Mouse (Mus musculus) lung, embryonic 16.5 days (tissue): ENCODE measurements around the gene Surf6. TPM values are rescaled to one million over a fixed set of nuclear protein-coding genes. Genes with fewer than 3 reads are reported as not detected.
"Not testable (repeated sequence)": the region's sequence is repeated elsewhere in the genome, so short reads cannot be mapped to it uniquely, and the experiment has no call there.

Experiments
- ATAC-seq: fragments of 200-750 bp; cut with Nextera tagmentation; 2 replicates; pipeline ENCODE4 v1.8.0; 2017; ENCODE audit warnings: low read depth, mild to moderate bottlenecking, moderate library complexity
- H3K27ac ChIP-seq: fragments of 300-500 bp; sonication (generic); 2 replicates; pipeline ENCODE4 v1.5.1; 2014; ENCODE audit warnings: mild to moderate bottlenecking, control low read depth, low read length
- H3K27me3 ChIP-seq: fragments of 300-500 bp; sonication (generic); 2 replicates; pipeline ENCODE4 v1.6.1; 2014; ENCODE audit warnings: low read depth, low read length, mixed read lengths; ENCODE audit not compliant: control insufficient read depth, insufficient read depth
- H3K36me3 ChIP-seq: fragments of 300-500 bp; sonication (generic); 2 replicates; pipeline ENCODE4 v1.6.1; 2014; ENCODE audit warnings: low read length; ENCODE audit not compliant: control insufficient read depth, insufficient read depth
- H3K4me1 ChIP-seq: fragments of 300-500 bp; sonication (generic); replicated peaks from 2 replicates; pipeline ENCODE4 v1.6.1; 2014; ENCODE audit warnings: low read length, mixed read lengths; ENCODE audit not compliant: control insufficient read depth, insufficient read depth
- H3K4me2 ChIP-seq: fragments of 300-500 bp; sonication (generic); 2 replicates; pipeline ENCODE4 v1.6.1; 2014; ENCODE audit warnings: low read depth, low read length, control low read depth
- H3K4me3 ChIP-seq: fragments of 300-500 bp; sonication (generic); 2 replicates; pipeline ENCODE4 v1.5.1; 2014; ENCODE audit warnings: mild to moderate bottlenecking, low read length, control low read depth
- H3K9ac ChIP-seq: fragments of 300-500 bp; sonication (generic); 2 replicates; pipeline ENCODE4 v1.6.1; 2014; ENCODE audit warnings: low read length, control low read depth
- H3K9me3 ChIP-seq: fragments of 300-500 bp; sonication (generic); 2 replicates; pipeline ENCODE4 v1.6.1; 2016; ENCODE audit warnings: low read length; ENCODE audit not compliant: control insufficient read depth
- WGBS: fragments of 180-500 bp; shearing (Covaris S2); extraction: QIAGEN DNeasy Blood & Tissue Kit; methylation state at CpG from one replicate; pipeline ENCODE4 v1.1.7; 2014; 5-methylcytosine and 5-hydroxymethylcytosine counted together
- polyA plus RNA-seq: library from polyadenylated mRNA; unstranded; fragments of >200 nt; fragmentation: Nextera tagmentation; extraction: Ambion mirVana; gene quantifications from 2 replicates; pipeline ENCODE4 v1.2.1, GENCODE M21; 2015

The Surf6 gene
- polyA plus RNA-seq, 1 experiment from 2014 or later = 25.3 TPM

DNA sequence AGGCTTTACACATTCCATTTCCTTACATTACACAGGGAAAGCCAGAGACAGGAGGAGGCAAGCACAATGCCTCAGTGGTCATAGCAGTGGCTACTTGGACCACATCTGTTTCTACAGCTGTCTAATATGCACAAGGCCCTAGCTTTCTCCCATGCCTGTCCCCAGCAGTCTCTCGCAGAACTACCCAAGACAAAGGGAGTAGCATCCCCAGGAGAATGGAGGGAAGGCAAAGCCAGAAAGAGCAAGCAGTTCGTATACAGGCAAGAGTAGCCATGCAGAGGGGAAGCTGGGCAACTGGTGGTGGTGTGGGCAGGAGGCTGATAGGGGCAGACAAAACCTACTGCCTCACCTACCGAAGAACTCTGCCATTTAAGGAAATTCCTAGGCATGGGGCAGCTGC, 3.8 kb upstream of the Surf6 start:
- ATAC-seq = no peak
- no peak overlapping the region for H3K4me2 ChIP-seq
- no peak overlapping the region for H3K9ac ChIP-seq
- H3K27ac ChIP-seq = no peak overlapping the region
- peaks cover 23% of the 10 kb centered on the region for H3K4me1 ChIP-seq
- H3K9me3 ChIP-seq = no peaks in the 10 kb centered on the region
- no peaks in the 10 kb centered on the region for H3K27me3 ChIP-seq
- H3K4me3 ChIP-seq = no peak overlapping the region
- H3K36me3 ChIP-seq = peaks cover 22% of the 10 kb centered on the region
- WGBS = 90% methylated on average over 3 of the region's 3 CpGs

GRCm38 (mm10) chr2:26905936-26906335, 3.3 kb upstream of the Surf6 start:
- WGBS = 92% methylated on average over 2 of the region's 2 CpGs
- H3K9me3 ChIP-seq = no peaks in the 10 kb centered on the region
- no peak overlapping the region for H3K4me2 ChIP-seq
- no peak overlapping the region for H3K4me3 ChIP-seq
- peaks cover 26% of the 10 kb centered on the region for H3K4me1 ChIP-seq
- no peak overlapping the region for H3K27ac ChIP-seq
- no peak overlapping the region for H3K9ac ChIP-seq
- H3K27me3 ChIP-seq = no peaks in the 10 kb centered on the region
- ATAC-seq = no peak
- H3K36me3 ChIP-seq = peaks cover 22% of the 10 kb centered on the region

DNA sequence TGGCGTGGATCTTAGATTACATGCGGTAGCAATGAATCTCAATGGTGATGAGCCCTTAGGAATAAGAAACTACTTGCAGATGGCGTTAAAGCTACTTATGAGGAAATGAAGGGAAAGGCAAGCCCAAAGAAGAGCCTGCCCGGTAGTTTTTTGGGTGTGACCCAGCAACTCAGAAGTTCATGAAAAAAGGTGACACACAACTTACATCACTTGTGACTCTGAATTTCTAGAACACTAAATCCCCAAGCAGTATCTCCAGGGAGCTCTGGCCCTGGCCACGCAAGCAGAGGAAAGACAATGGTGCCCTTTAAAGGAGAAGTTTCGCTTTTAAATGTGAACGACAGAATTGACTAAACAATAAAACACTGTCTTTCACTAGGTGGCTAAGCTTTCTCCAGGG, 632 bp upstream of the Surf6 start:
- H3K4me3 ChIP-seq = peak overlapping the region; percentile 68
- H3K9ac ChIP-seq = peak overlapping the region; percentile 80
- peaks cover 34% of the 10 kb centered on the region for H3K36me3 ChIP-seq
- H3K27ac ChIP-seq = peak overlapping the region; percentile 80
- no peaks in the 10 kb centered on the region for H3K27me3 ChIP-seq
- 10% methylated on average over 7 of the region's 7 CpGs for WGBS
- H3K9me3 ChIP-seq = no peaks in the 10 kb centered on the region
- ATAC-seq = no peak
- peaks cover 18% of the 10 kb centered on the region for H3K4me1 ChIP-seq
- H3K4me2 ChIP-seq = peak overlapping the region; percentile 88

DNA sequence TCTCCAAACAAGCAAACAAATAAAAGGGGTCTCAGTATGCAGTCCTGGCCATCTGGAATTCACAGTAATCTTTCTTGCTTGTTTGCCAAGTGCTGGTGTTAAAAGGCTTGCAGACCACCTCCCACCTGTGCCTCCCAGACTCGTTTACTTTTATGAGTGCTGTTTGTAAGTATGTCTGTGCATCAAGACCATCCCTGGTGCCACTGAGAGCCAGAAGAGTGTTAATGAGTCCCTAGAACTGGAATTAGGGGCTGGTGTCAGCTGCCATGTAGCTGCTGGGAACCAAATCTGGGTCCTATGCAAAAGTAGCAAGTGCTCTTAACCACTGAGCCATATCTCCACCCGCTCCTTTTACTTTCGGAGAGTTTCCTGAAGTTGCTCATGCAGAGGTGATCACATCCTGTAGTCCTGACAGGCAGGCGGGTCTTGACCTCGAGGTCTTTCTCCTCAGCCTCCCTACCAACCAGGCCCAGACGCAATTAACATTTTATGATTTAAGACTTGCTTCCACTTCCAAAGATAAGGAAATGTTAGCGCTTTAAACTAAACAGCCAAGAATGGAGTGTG, 762 bp downstream of the Surf6 start:
- H3K27ac ChIP-seq = no peak overlapping the region
- H3K27me3 ChIP-seq = no peaks in the 10 kb centered on the region
- H3K4me1 ChIP-seq = peaks cover 18% of the 10 kb centered on the region
- H3K9me3 ChIP-seq = no peaks in the 10 kb centered on the region
- peak overlapping the region; percentile 68 for H3K4me3 ChIP-seq
- H3K36me3 ChIP-seq = peaks cover 35% of the 10 kb centered on the region
- peak overlapping the region; percentile 80 for H3K9ac ChIP-seq
- 6% methylated on average over 7 of the region's 7 CpGs for WGBS
- peak overlapping the region; percentile 88 for H3K4me2 ChIP-seq
- ATAC-seq = no peak

DNA sequence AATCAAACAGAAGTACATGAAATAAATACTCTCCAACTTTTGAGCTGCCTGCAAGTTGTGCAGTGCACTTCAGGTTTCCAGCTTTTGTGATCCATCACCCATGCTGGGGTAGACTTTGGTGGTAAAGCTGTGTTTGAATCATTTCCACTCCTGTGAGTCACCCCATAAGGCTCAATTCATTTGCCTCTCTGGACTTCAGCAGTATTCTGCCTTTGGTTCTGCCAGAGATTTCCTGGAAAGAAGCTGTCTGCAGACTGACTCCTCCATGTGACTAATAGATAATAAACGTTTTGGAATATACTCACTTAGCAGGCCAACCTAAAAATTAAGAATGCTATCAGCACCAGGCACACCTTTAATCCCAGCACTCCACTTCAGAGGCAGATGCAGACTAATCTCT, 1.9 kb downstream of the Surf6 start:
- peaks cover 31% of the 10 kb centered on the region for H3K36me3 ChIP-seq
- no peak overlapping the region for H3K4me2 ChIP-seq
- H3K4me1 ChIP-seq = peaks cover 18% of the 10 kb centered on the region
- no peak for ATAC-seq
- no peaks in the 10 kb centered on the region for H3K27me3 ChIP-seq
- no peak overlapping the region for H3K27ac ChIP-seq
- no peaks in the 10 kb centered on the region for H3K9me3 ChIP-seq
- H3K4me3 ChIP-seq = no peak overlapping the region
- WGBS = 61% methylated on average over 1 of the region's 1 CpGs
- H3K9ac ChIP-seq = no peak overlapping the region

- peaks cover 57% of the 10 kb centered on the region for H3K36me3 ChIP-seq
- no peak overlapping the region for H3K9ac ChIP-seq
- 84% methylated on average over 4 of the region's 4 CpGs for WGBS
- H3K4me3 ChIP-seq = no peak overlapping the region
- H3K4me2 ChIP-seq = no peak overlapping the region
- no peaks in the 10 kb centered on the region for H3K27me3 ChIP-seq
- H3K27ac ChIP-seq = no peak overlapping the region
- ATAC-seq = no peak
- H3K4me1 ChIP-seq = no peaks in the 10 kb centered on the region
- no peaks in the 10 kb centered on the region for H3K9me3 ChIP-seq
Observed at GRCm38 (mm10) chr2:26895898-26896297, 6.8 kb downstream of the Surf6 start.

DNA sequence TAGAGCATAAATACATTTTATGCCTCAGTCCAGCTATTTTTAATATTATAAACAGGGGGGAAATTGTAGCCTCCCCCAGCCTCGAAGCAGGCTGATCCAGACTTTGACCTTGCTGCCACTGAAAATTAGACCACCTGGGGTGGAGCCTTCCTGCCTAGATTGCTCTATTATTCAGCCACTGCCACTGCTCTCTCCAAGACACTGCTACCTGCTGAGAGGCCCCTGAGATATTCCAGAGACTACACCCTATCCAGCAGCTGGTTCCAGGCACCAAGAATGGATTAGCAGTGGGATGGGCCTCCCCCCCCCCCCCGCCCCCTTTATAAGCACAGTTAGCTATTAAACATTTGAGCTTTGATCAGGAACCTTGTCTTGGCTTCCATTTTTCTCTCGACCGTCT, 16.5 kb downstream of the Surf6 start:
- H3K27me3 ChIP-seq, H3K27ac ChIP-seq, H3K4me2 ChIP-seq, H3K4me1 ChIP-seq, H3K9me3 ChIP-seq, H3K9ac ChIP-seq, ATAC-seq, H3K4me3 ChIP-seq: not testable (repeated sequence)
- H3K36me3 ChIP-seq = peaks cover 11% of the 10 kb centered on the region
- WGBS = 73% methylated on average over 4 of the region's 4 CpGs

DNA sequence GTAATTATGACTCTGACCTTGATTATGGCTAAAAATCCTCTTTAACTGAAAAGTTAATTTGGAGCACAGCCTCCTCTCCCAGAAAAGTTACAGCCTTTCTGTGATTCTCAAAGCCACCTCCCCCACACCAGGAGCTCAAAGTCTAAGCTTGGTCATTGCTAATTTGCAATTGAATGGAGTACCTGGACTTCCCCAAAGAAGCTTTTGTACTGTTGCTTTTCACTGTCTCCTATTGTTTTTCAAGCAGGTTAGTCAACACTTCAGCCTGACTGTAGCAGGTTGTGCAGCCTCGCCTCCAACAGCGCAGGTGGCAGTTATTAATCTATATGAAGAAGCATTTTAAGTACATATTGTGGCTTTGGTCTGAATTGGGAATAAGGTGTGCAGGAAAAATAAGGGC, 17.1 kb downstream of the Surf6 start:
- ATAC-seq, H3K27me3 ChIP-seq, H3K9ac ChIP-seq, H3K4me3 ChIP-seq, H3K9me3 ChIP-seq, H3K36me3 ChIP-seq, H3K27ac ChIP-seq, H3K4me2 ChIP-seq, H3K4me1 ChIP-seq: not testable (repeated sequence)
- WGBS = 84% methylated on average over 2 of the region's 2 CpGs

GRCm38 (mm10) chr2:26878571-26878970, 24.1 kb downstream of the Surf6 start:
- Histone ChIP-seq H3K9ac (no peak overlapping the region), H3K27me3 (no peaks in the 10 kb centered on the region), H3K4me2 (no peak overlapping the region), H3K4me1 (no peaks in the 10 kb centered on the region), H3K9me3 (peaks cover 3% of the 10 kb centered on the region; the same call in 1 of the 2 replicates), H3K36me3 (no peaks in the 10 kb centered on the region), H3K27ac (no peak overlapping the region), H3K4me3 (no peak overlapping the region)
- no peak for ATAC-seq

- no peak overlapping the region for H3K4me3 ChIP-seq
- 36% methylated on average over 6 of the region's 6 CpGs for WGBS
Observed at GRCm38 (mm10) chr2:26870666-26871065, 32.0 kb downstream of the Surf6 start.

More at GRCm38 (mm10) chr2:26870666-26871065, 32.0 kb downstream of the Surf6 start:
- no peaks in the 10 kb centered on the region for H3K36me3 ChIP-seq
- H3K27ac ChIP-seq = no peak overlapping the region
- no peaks in the 10 kb centered on the region for H3K9me3 ChIP-seq
- no peak overlapping the region for H3K4me2 ChIP-seq
- no peak for ATAC-seq
- H3K9ac ChIP-seq = no peak overlapping the region
- H3K27me3 ChIP-seq = no peaks in the 10 kb centered on the region
- H3K4me1 ChIP-seq = no peaks in the 10 kb centered on the region
